In genomic region chr19:11483941-11484340, GRCm38 (mm10) we compare ENCODE assay signal across 22 mouse cellular contexts. TPM values are rescaled to one million over a fixed set of nuclear protein-coding genes. Genes with fewer than 3 reads are reported as not detected.
"Had no signal": no experiment of that assay in that cellular context is flagged by ENCODE, and none has a peak within 500 bp of the region (broad histone marks: within the 10 kb centered on the region; RNA-seq: fewer than 3 reads in every experiment).

No protein-coding gene starts in this region.

- H3K4me3 ChIP-seq: left cerebral cortex, adult 2 months; midbrain, embryonic 12.5 days; midbrain, embryonic 15.5 days; neural tube, embryonic 13.5 days had no signal

- H3K9me3 ChIP-seq: midbrain, embryonic 12.5 days; midbrain, embryonic 15.5 days; neural tube, embryonic 13.5 days had no signal

- H3K4me1 ChIP-seq: midbrain, embryonic 12.5 days; midbrain, embryonic 15.5 days; neural tube, embryonic 13.5 days had no signal

- ATAC-seq: intestine, embryonic 16.5 days; midbrain, embryonic 15.5 days had no signal

- H3K4me2 ChIP-seq: midbrain, embryonic 12.5 days; midbrain, embryonic 15.5 days; neural tube, embryonic 13.5 days had no signal

- H3K9ac ChIP-seq: liver, embryonic 14.5 days; midbrain, embryonic 12.5 days; midbrain, embryonic 15.5 days; neural tube, embryonic 13.5 days had no signal

- DNase-seq: kidney, adult 18-20 months; kidney, adult 9 months; kidney, postnatal 14 days; kidney, postnatal 4 days; layer of hippocampus, adult 9-11 months; lung, adult 2 months; thymus, adult 18-20 months; thymus, postnatal 36 days had no signal

- H3K36me3 ChIP-seq: midbrain, embryonic 12.5 days; midbrain, embryonic 15.5 days; neural tube, embryonic 13.5 days had no signal

- H3K27me3 ChIP-seq: midbrain, embryonic 12.5 days; midbrain, embryonic 15.5 days; neural tube, embryonic 13.5 days had no signal

- H3K27ac ChIP-seq: left cerebral cortex, adult 2 months; liver, embryonic 14.5 days; macrophage; midbrain, embryonic 12.5 days; midbrain, embryonic 15.5 days; neural tube, embryonic 13.5 days had no signal

RNA-seq across cellular contexts. Expression of gene Gm8369, which starts 1.8 kb away (rescaled TPM):
- polyA plus RNA-seq: intestine, embryonic 16.5 days; kidney, embryonic 16.5 days; limb, embryonic 11.5 days; lung, embryonic 16.5 days; midbrain, embryonic 12.5 days; midbrain, embryonic 15.5 days; neural tube, embryonic 13.5 days had no signal

RNA-seq across cellular contexts. Expression of gene Ms4a4b, which starts 40.6 kb away (rescaled TPM):
- total RNA-seq: layer of hippocampus, adult 18-20 months; layer of hippocampus, postnatal 25 days; left cerebral cortex, postnatal 10 days; left cerebral cortex, postnatal 36 days had no signal
- polyA plus RNA-seq: limb, embryonic 11.5 days; midbrain, embryonic 12.5 days; neural tube, embryonic 13.5 days had no signal

RNA-seq across cellular contexts. Expression of gene Ms4a4d, which starts 52.7 kb away (rescaled TPM):
- total RNA-seq: layer of hippocampus, adult 18-20 months; layer of hippocampus, postnatal 25 days; left cerebral cortex, adult 2 months; left cerebral cortex, postnatal 10 days; left cerebral cortex, postnatal 36 days had no signal
- polyA plus RNA-seq: macrophage; midbrain, embryonic 12.5 days; midbrain, embryonic 15.5 days had no signal
